In genomic region chr14:33972679-33973078, GRCm38 (mm10) we compare ENCODE assay signal across 13 mouse cellular contexts. TPM values are rescaled to one million over a fixed set of nuclear protein-coding genes. Genes with fewer than 3 reads are reported as not detected.
A peak's percentile ranks its signal among the peaks of the same experiment; 100 is the strongest.
DNase-seq lines count a peak whose midpoint lies in the region; ATAC-seq lines count a peak whose summit lies in the region.
"Had no signal": no experiment of that assay in that cellular context is flagged by ENCODE, and none has a peak within 500 bp of the region (broad histone marks: within the 10 kb centered on the region; RNA-seq: fewer than 3 reads in every experiment).

No protein-coding gene starts in this region.

- WGBS in neural tube, embryonic 11.5 days: 41% methylated on average over 7 of the region's 7 CpGs

- H3K9ac ChIP-seq in neural tube, embryonic 11.5 days (ENCODE audit: low read length): no peak overlapping the region

- no peaks in the 10 kb centered on the region for H3K9me3 ChIP-seq in neural tube, embryonic 11.5 days (ENCODE audit: control insufficient read depth, low read length)
- H3K9me3 ChIP-seq: midbrain, embryonic 10.5 days had no signal

- H3K4me2 ChIP-seq in neural tube, embryonic 11.5 days (ENCODE audit: low read depth): no peak overlapping the region

- DNase-seq in adrenal gland, postnatal 10 days: peak; percentile 22
- DNase-seq in adrenal gland, postnatal 14 days: no peak
- peak; percentile 24 for DNase-seq in kidney, postnatal 10 days
- DNase-seq in kidney, adult 11 months: no peak
- DNase-seq in neural tube, embryonic 11.5 days (ENCODE audit: low spot score): peak; percentile 32
- no peak for DNase-seq in neural tube, embryonic 10.5 days (ENCODE audit: extremely low spot score, low spot score)
- no peak for DNase-seq in left cerebral cortex, adult 18-20 months (ENCODE audit: low spot score in 2 of 2)
- DNase-seq in thymus, adult 18-20 months: no peak
- DNase-seq: gastrocnemius, postnatal 14 days had no signal

- no peak for ATAC-seq in neural tube, embryonic 11.5 days (ENCODE audit: insufficient read depth, low FRiP score, low TSS enrichment)

- H3K4me1 ChIP-seq in neural tube, embryonic 11.5 days (ENCODE audit: control insufficient read depth, insufficient read depth, low read length): no peaks in the 10 kb centered on the region
- H3K4me1 ChIP-seq: midbrain, embryonic 10.5 days had no signal

- H3K4me3 ChIP-seq in neural tube, embryonic 11.5 days (ENCODE audit: low read depth, low read length): no peak overlapping the region
- H3K4me3 ChIP-seq: midbrain, embryonic 10.5 days had no signal

- no peaks in the 10 kb centered on the region for H3K27me3 ChIP-seq in neural tube, embryonic 11.5 days (ENCODE audit: control insufficient read depth, insufficient read depth, low read length)

- no peak overlapping the region for H3K27ac ChIP-seq in neural tube, embryonic 11.5 days (ENCODE audit: low read depth, low read length)
- H3K27ac ChIP-seq: midbrain, embryonic 10.5 days had no signal

- H3K36me3 ChIP-seq in neural tube, embryonic 11.5 days (ENCODE audit: control insufficient read depth, insufficient read depth, low read length): no peaks in the 10 kb centered on the region
- H3K36me3 ChIP-seq: midbrain, embryonic 10.5 days had no signal

RNA-seq across cellular contexts. Expression of gene Zfp488, which starts 5.9 kb away (rescaled TPM):
- total RNA-seq in adrenal gland, postnatal 10 days (2021): under 1 TPM in 1 of 2 experiments, not detected in 1; 0.12 TPM
- not detected in 2 replicates for total RNA-seq in adrenal gland, postnatal 14 days (2021)
- polyA plus RNA-seq in neural tube, embryonic 11.5 days (2014; fragmentation: Nextera tagmentation; extraction: Ambion mirVana): 0.47 and 0.84 TPM in 2 replicates
- total RNA-seq in left cerebral cortex, adult 18-20 months (2021): 1 to 10 TPM; 2.6 to 2.7 TPM
- polyA plus RNA-seq: kidney, embryonic 14.5 days had no signal

RNA-seq across cellular contexts. Expression of gene Rbp3, which starts 18.9 kb away (rescaled TPM):
- under 1 TPM in 1 of 2 experiments, not detected in 1; 0.06 TPM for total RNA-seq in adrenal gland, postnatal 10 days (2021)
- not detected in 2 replicates for total RNA-seq in adrenal gland, postnatal 14 days (2021)
- not detected in 2 replicates for polyA plus RNA-seq in neural tube, embryonic 11.5 days (2014; fragmentation: Nextera tagmentation; extraction: Ambion mirVana)
- not detected for total RNA-seq in left cerebral cortex, adult 18-20 months (2021)
- total RNA-seq: gastrocnemius, postnatal 14 days; heart, postnatal 10 days had no signal
- polyA plus RNA-seq: kidney, embryonic 14.5 days had no signal

RNA-seq across cellular contexts. Expression of gene Gdf2, which starts 31.8 kb away (rescaled TPM):
- 1 to 10 TPM; 1.9 to 4.8 TPM for total RNA-seq in adrenal gland, postnatal 10 days (2021)
- total RNA-seq in adrenal gland, postnatal 14 days (2021): 3.1 TPM in 1 of 2 replicates, not detected in the other
- polyA plus RNA-seq in neural tube, embryonic 11.5 days (2014; fragmentation: Nextera tagmentation; extraction: Ambion mirVana): 0.08 TPM in 1 of 2 replicates, not detected in the other
- total RNA-seq in left cerebral cortex, adult 18-20 months (2021): not detected
- total RNA-seq: gastrocnemius, postnatal 14 days; left cerebral cortex, postnatal 10 days had no signal
- polyA plus RNA-seq: kidney, embryonic 14.5 days; midbrain, embryonic 10.5 days had no signal

RNA-seq across cellular contexts. Expression of gene Gm30083, which starts 42.3 kb away (rescaled TPM):
- not detected for total RNA-seq in adrenal gland, postnatal 10 days (2021)
- not detected in 2 replicates for total RNA-seq in adrenal gland, postnatal 14 days (2021)
- polyA plus RNA-seq in neural tube, embryonic 11.5 days (2014; fragmentation: Nextera tagmentation; extraction: Ambion mirVana): not detected in 2 replicates
- not detected for total RNA-seq in left cerebral cortex, adult 18-20 months (2021)
- total RNA-seq: gastrocnemius, postnatal 14 days; heart, postnatal 10 days; left cerebral cortex, postnatal 10 days had no signal
- polyA plus RNA-seq: kidney, embryonic 14.5 days; midbrain, embryonic 10.5 days had no signal

RNA-seq across cellular contexts. Expression of gene Gm5460, which starts 43.9 kb away (rescaled TPM):
- under 1 TPM in 1 of 2 experiments, not detected in 1; 0.06 TPM for total RNA-seq in adrenal gland, postnatal 10 days (2021)
- not detected in 2 replicates for total RNA-seq in adrenal gland, postnatal 14 days (2021)
- polyA plus RNA-seq in neural tube, embryonic 11.5 days (2014; fragmentation: Nextera tagmentation; extraction: Ambion mirVana): not detected in 2 replicates
- total RNA-seq in left cerebral cortex, adult 18-20 months (2021): not detected
- total RNA-seq: gastrocnemius, postnatal 14 days; heart, postnatal 10 days; left cerebral cortex, postnatal 10 days had no signal
- polyA plus RNA-seq: kidney, embryonic 14.5 days; midbrain, embryonic 10.5 days had no signal

Comparison
In these comparisons a context has a peak if more than half of its experiments do, and no peak if none do; other contexts are left out.
1. DNase-seq: peak in adrenal gland, postnatal 10 days (single experiment), kidney, postnatal 10 days (single experiment) and neural tube, embryonic 11.5 days (single experiment); none in adrenal gland, postnatal 14 days (single experiment), kidney, adult 11 months (single experiment), neural tube, embryonic 10.5 days (single experiment), left cerebral cortex, adult 18-20 months (0 of 2) and thymus, adult 18-20 months (0 of 2).